Comparison of ENCODE assay signal across 25 mouse cellular contexts in the genomic region with DNA sequence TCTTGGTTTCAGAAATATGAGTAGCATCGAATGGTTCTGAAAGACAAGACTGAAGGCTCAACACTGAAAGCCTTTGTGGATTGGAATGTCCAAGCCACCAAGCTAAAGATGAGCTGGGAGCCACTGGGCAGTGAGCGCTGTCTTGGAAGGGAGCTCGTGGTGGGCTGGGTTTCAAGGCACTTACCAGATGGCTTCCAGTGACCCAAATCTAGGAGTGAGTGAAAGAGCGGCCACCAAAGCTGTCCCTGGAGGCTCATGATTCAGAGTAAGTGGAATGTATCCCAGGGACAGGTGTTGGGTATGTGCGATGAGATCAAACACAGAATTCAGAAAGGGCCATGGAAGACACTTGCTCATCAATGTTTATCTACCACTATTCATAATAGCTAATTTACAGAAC.
DNase-seq lines count a peak whose midpoint lies in the region; ATAC-seq and TF ChIP-seq lines count a peak whose summit lies in the region.
"Had no signal": no experiment of that assay in that cellular context is flagged by ENCODE, and none has a peak within 500 bp of the region (broad histone marks: within the 10 kb centered on the region; RNA-seq: fewer than 3 reads in every experiment).

No protein-coding gene starts in this region.

- no peak for TF ChIP-seq CTCF in gastrocnemius, adult 2 months (IDR thresholded peaks at IDR 0.05)
- no peak for TF ChIP-seq CTCF in C2C12 (IDR thresholded peaks at IDR 0.05; ENCODE audit: control insufficient read depth, insufficient read depth, insufficient read length)

- no peaks in the 10 kb centered on the region for H3K27me3 ChIP-seq in C2C12 (ENCODE audit: control insufficient read depth, insufficient read depth, insufficient read length)
- no peaks in the 10 kb centered on the region for H3K27me3 ChIP-seq in forebrain, embryonic 15.5 days
- H3K27me3 ChIP-seq: kidney, embryonic 15.5 days; liver, embryonic 15.5 days; lung, embryonic 15.5 days; stomach, embryonic 15.5 days had no signal

- WGBS in forebrain, embryonic 15.5 days: 90% methylated on average over 5 of the region's 5 CpGs

- no peak overlapping the region for H3K27ac ChIP-seq in gastrocnemius, adult 2 months
- no peak overlapping the region for H3K27ac ChIP-seq in forebrain, embryonic 15.5 days (replicated peaks)
- H3K27ac ChIP-seq: heart, embryonic 10.5 days; kidney, embryonic 15.5 days; left cerebral cortex, adult 2 months; limb, embryonic 10.5 days; liver, embryonic 15.5 days; macrophage; midbrain, embryonic 10.5 days; stomach, embryonic 15.5 days had no signal

- H3K4me1 ChIP-seq in forebrain, embryonic 15.5 days: peaks cover 5% of the 10 kb centered on the region

- no peak overlapping the region for H3ac ChIP-seq in C2C12 (ENCODE audit: control insufficient read depth, insufficient read length, low read depth)

- no peaks in the 10 kb centered on the region for H3K9me3 ChIP-seq in forebrain, embryonic 15.5 days
- H3K9me3 ChIP-seq: heart, embryonic 10.5 days; kidney, embryonic 15.5 days; limb, embryonic 10.5 days; liver, embryonic 15.5 days; lung, embryonic 15.5 days; midbrain, embryonic 10.5 days; stomach, embryonic 15.5 days had no signal

- DNase-seq in gastrocnemius, adult 2 months: peak; percentile 51
- no peak for DNase-seq in gastrocnemius, adult 18-20 months (ENCODE audit: low spot score)
- peak; percentile 62 to 75 for DNase-seq in cerebellum, adult 18-20 months
- peak; percentile 72 for DNase-seq in cerebellum, postnatal 14 days
- no peak for DNase-seq in adrenal gland, adult 8-10 months
- DNase-seq in heart, postnatal 14 days: no peak
- DNase-seq: adrenal gland, postnatal 36 days; kidney, postnatal 4 days; layer of hippocampus, adult 9-11 months; liver; thymus, postnatal 25 days had no signal

- no peak overlapping the region for H3K9ac ChIP-seq in forebrain, embryonic 15.5 days (replicated peaks)
- H3K9ac ChIP-seq: kidney, embryonic 15.5 days; liver, embryonic 15.5 days; lung, embryonic 15.5 days; stomach, embryonic 15.5 days had no signal

- no peak overlapping the region for H3K4me2 ChIP-seq in forebrain, embryonic 15.5 days (replicated peaks)
- H3K4me2 ChIP-seq: kidney, embryonic 15.5 days; liver, embryonic 15.5 days; lung, embryonic 15.5 days; stomach, embryonic 15.5 days had no signal

- no peak for ATAC-seq in forebrain, embryonic 15.5 days (replicated peaks)
- ATAC-seq: CD4-positive, CD25-positive, alpha-beta regulatory T cell, adult 4 months; intestine, postnatal 0 days; midbrain, embryonic 16.5 days had no signal

- no peaks in the 10 kb centered on the region for H3K79me2 ChIP-seq in C2C12 (ENCODE audit: control insufficient read depth, insufficient read depth)

- intact Hi-C loops in gastrocnemius, adult 2 months (cut with DNase I): no loop called here
- intact Hi-C loops in heart, postnatal 14 days (cut with DNase I): loop anchor here (5.0 kb wide), 1 partner anchor 69 kb away; a partner anchor contains a TSS

- H3K4me3 ChIP-seq in gastrocnemius, adult 2 months: no peak overlapping the region
- no peak overlapping the region for H3K4me3 ChIP-seq in C2C12 (ENCODE audit: insufficient read depth, poor library complexity, severe bottlenecking)
- H3K4me3 ChIP-seq in forebrain, embryonic 15.5 days: no peak overlapping the region
- H3K4me3 ChIP-seq: heart, embryonic 10.5 days; kidney, embryonic 15.5 days; left cerebral cortex, adult 2 months; limb, embryonic 10.5 days; liver, embryonic 15.5 days; lung, embryonic 15.5 days; midbrain, embryonic 10.5 days; stomach, embryonic 15.5 days had no signal

- H3K36me3 ChIP-seq in C2C12 (ENCODE audit: control insufficient read depth, insufficient read depth): no peaks in the 10 kb centered on the region
- H3K36me3 ChIP-seq in forebrain, embryonic 15.5 days: no peaks in the 10 kb centered on the region
- H3K36me3 ChIP-seq: heart, embryonic 10.5 days; kidney, embryonic 15.5 days; limb, embryonic 10.5 days; liver, embryonic 15.5 days; lung, embryonic 15.5 days; midbrain, embryonic 10.5 days; stomach, embryonic 15.5 days had no signal

- H3K79me3 ChIP-seq in C2C12 (ENCODE audit: low read depth): no peaks in the 10 kb centered on the region

TF ChIP-seq in C2C12, 6 proteins besides CTCF, POLR2A, EP300 and RAD21:
- TF ChIP-seq USF1 (IDR thresholded peaks at IDR 0.05; ENCODE audit: low read depth) (no peak), FOSL1 (IDR thresholded peaks at IDR 0.05; ENCODE audit: insufficient read depth, low read length, poor library complexity, severe bottlenecking) (no peak), CEBPB (IDR thresholded peaks at IDR 0.05; ENCODE audit: low read depth) (no peak), MYOD1 (IDR thresholded peaks at IDR 0.05; ENCODE audit: control insufficient read depth, insufficient read length, low read depth) (peak; percentile 51), MYOG (IDR thresholded peaks at IDR 0.05; ENCODE audit: control insufficient read depth, extremely low read depth, insufficient read length) (no peak), MAX (IDR thresholded peaks at IDR 0.05) (no peak)

Comparison
In these comparisons a context has a peak if more than half of its experiments do, and no peak if none do; other contexts are left out.
1. DNase-seq: peak in gastrocnemius, adult 2 months (single experiment), cerebellum, adult 18-20 months (2 of 2) and cerebellum, postnatal 14 days (2 of 2); none in gastrocnemius, adult 18-20 months (single experiment), adrenal gland, adult 8-10 months (single experiment) and heart, postnatal 14 days (0 of 2).